Mouse (Mus musculus) intestine, embryonic 16.5 days (tissue): ENCODE results near the gene Cdk2ap2. TPM values are rescaled to one million over a fixed set of nuclear protein-coding genes. Genes with fewer than 3 reads are reported as not detected.
"Not testable (repeated sequence)": the region's sequence is repeated elsewhere in the genome, so short reads cannot be mapped to it uniquely, and the experiment has no call there.

Experiments
- ATAC-seq: fragments of 200-750 bp; cut with Nextera tagmentation; 2 replicates; pipeline ENCODE4 v1.8.0; 2017; ENCODE audit warnings: moderate TSS enrichment, moderate library complexity
- H3K27ac ChIP-seq: fragments of 300-500 bp; sonication (generic); 2 replicates; pipeline ENCODE4 v1.5.1; 2014; ENCODE audit warnings: mild to moderate bottlenecking, low read length
- H3K27me3 ChIP-seq: fragments of 300-500 bp; sonication (generic); replicated peaks from 2 replicates; pipeline ENCODE4 v1.6.1; 2014; ENCODE audit warnings: low read length, control low read depth, mixed read lengths; ENCODE audit not compliant: control insufficient read depth, insufficient read depth
- H3K36me3 ChIP-seq: fragments of 300-500 bp; sonication (generic); 2 replicates; pipeline ENCODE4 v1.6.1; 2014; ENCODE audit warnings: low read length, control low read depth; ENCODE audit not compliant: control insufficient read depth, insufficient read depth
- H3K4me1 ChIP-seq: fragments of 300-500 bp; sonication (generic); 2 replicates; pipeline ENCODE4 v1.6.1; 2014; ENCODE audit warnings: low read length, control low read depth, mixed read lengths; ENCODE audit not compliant: control insufficient read depth, insufficient read depth
- H3K4me2 ChIP-seq: fragments of 300-500 bp; sonication (generic); 2 replicates; pipeline ENCODE4 v1.6.1; 2014; ENCODE audit warnings: low read depth, low read length, control low read depth
- H3K4me3 ChIP-seq: fragments of 300-500 bp; sonication (generic); 2 replicates; pipeline ENCODE4 v1.5.1; 2014; ENCODE audit warnings: mild to moderate bottlenecking, low read length
- H3K9ac ChIP-seq: fragments of 300-500 bp; sonication (generic); 2 replicates; pipeline ENCODE4 v1.6.1; 2014; ENCODE audit warnings: low read depth, low read length
- H3K9me3 ChIP-seq: fragments of 300-500 bp; sonication (generic); 2 replicates; pipeline ENCODE4 v1.6.1; 2016; ENCODE audit warnings: low read length, control low read depth; ENCODE audit not compliant: control insufficient read depth
- WGBS: fragments of 180-500 bp; shearing (Covaris S2); extraction: QIAGEN DNeasy Blood & Tissue Kit; methylation state at CpG from one replicate; pipeline ENCODE4 v1.1.7; 2014; 5-methylcytosine and 5-hydroxymethylcytosine counted together
- polyA plus RNA-seq: library from polyadenylated mRNA; unstranded; fragments of >200 nt; fragmentation: Nextera tagmentation; extraction: Ambion mirVana; gene quantifications from 2 replicates; pipeline ENCODE4 v1.2.1, GENCODE M21; 2015

Gene Cdk2ap2
- polyA plus RNA-seq, 1 experiment from 2014 or later: 159 TPM

GRCm38 (mm10) chr19:4115144-4115543 is 18.2 kb downstream of the Cdk2ap2 start:
- Histone ChIP-seq H3K9me3 (no peaks in the 10 kb centered on the region), H3K4me2 (no peak overlapping the region), H3K36me3 (peaks cover 21% of the 10 kb centered on the region), H3K27ac (no peak overlapping the region), H3K4me1 (peaks cover 23% of the 10 kb centered on the region), H3K9ac (no peak overlapping the region), H3K27me3 (no peaks in the 10 kb centered on the region), H3K4me3 (no peak overlapping the region)
- WGBS: 95% methylated on average over 10 of the region's 10 CpGs
- no peak for ATAC-seq

- H3K27me3 ChIP-seq: no peaks in the 10 kb centered on the region
- no peaks in the 10 kb centered on the region for H3K9me3 ChIP-seq
- peaks cover 21% of the 10 kb centered on the region for H3K36me3 ChIP-seq
- H3K4me3 ChIP-seq: no peak overlapping the region
- H3K9ac ChIP-seq: no peak overlapping the region
- WGBS: 87% methylated on average over 11 of the region's 11 CpGs
- H3K4me1 ChIP-seq: peaks cover 29% of the 10 kb centered on the region
- no peak for ATAC-seq
- no peak overlapping the region for H3K4me2 ChIP-seq
- H3K27ac ChIP-seq: no peak overlapping the region
Observed at GRCm38 (mm10) chr19:4115816-4116215, 18.8 kb downstream of the Cdk2ap2 start.

GRCm38 (mm10) chr19:4117006-4117405 is 20.0 kb downstream of the Cdk2ap2 start:
- Histone ChIP-seq H3K9ac (no peak overlapping the region), H3K4me2 (no peak overlapping the region), H3K27me3 (no peaks in the 10 kb centered on the region), H3K27ac (no peak overlapping the region), H3K9me3 (no peaks in the 10 kb centered on the region), H3K36me3 (peaks cover 21% of the 10 kb centered on the region), H3K4me1 (peaks cover 32% of the 10 kb centered on the region), H3K4me3 (no peak overlapping the region)
- WGBS: 95% methylated on average over 7 of the region's 7 CpGs
- no peak for ATAC-seq

GRCm38 (mm10) chr19:4118350-4118749 is 21.4 kb downstream of the Cdk2ap2 start:
- ATAC-seq: no peak
- Histone ChIP-seq H3K9ac (no peak overlapping the region), H3K4me1 (peaks cover 25% of the 10 kb centered on the region), H3K4me2 (no peak overlapping the region), H3K4me3 (no peak overlapping the region), H3K27ac (no peak overlapping the region), H3K36me3 (peaks cover 21% of the 10 kb centered on the region), H3K9me3 (no peaks in the 10 kb centered on the region), H3K27me3 (no peaks in the 10 kb centered on the region)
- 93% methylated on average over 2 of the region's 2 CpGs for WGBS

GRCm38 (mm10) chr19:4119716-4120487 is 22.9 kb downstream of the Cdk2ap2 start:
- 80% methylated on average over 6 of the region's 6 CpGs for WGBS
- Histone ChIP-seq H3K9me3 (no peaks in the 10 kb centered on the region), H3K4me2 (no peak overlapping the region), H3K9ac (no peak overlapping the region), H3K27ac (no peak overlapping the region), H3K4me3 (no peak overlapping the region), H3K4me1 (peaks cover 13% of the 10 kb centered on the region), H3K27me3 (no peaks in the 10 kb centered on the region), H3K36me3 (peaks cover 17% of the 10 kb centered on the region)
- ATAC-seq: no peak

- H3K4me2 ChIP-seq: peak overlapping the region; percentile 60
- H3K27me3 ChIP-seq: no peaks in the 10 kb centered on the region
- H3K4me1 ChIP-seq: peaks cover 13% of the 10 kb centered on the region
- no peak for ATAC-seq
- WGBS: 91% methylated on average over 2 of the region's 2 CpGs
- no peaks in the 10 kb centered on the region for H3K9me3 ChIP-seq
- no peak overlapping the region for H3K9ac ChIP-seq
- H3K4me3 ChIP-seq: peak overlapping the region; percentile 55
- H3K36me3 ChIP-seq: peaks cover 12% of the 10 kb centered on the region
- H3K27ac ChIP-seq: no peak overlapping the region
Observed at GRCm38 (mm10) chr19:4120496-4120895, 23.5 kb downstream of the Cdk2ap2 start.

- peak; percentile 75 for ATAC-seq
- H3K9me3 ChIP-seq: no peaks in the 10 kb centered on the region
- peak overlapping the region; percentile 55 for H3K4me3 ChIP-seq
- peaks cover 13% of the 10 kb centered on the region for H3K4me1 ChIP-seq
- peak overlapping the region; percentile 67 for H3K9ac ChIP-seq
- no peaks in the 10 kb centered on the region for H3K27me3 ChIP-seq
- H3K27ac ChIP-seq: peak overlapping the region; percentile 76
- H3K4me2 ChIP-seq: peak overlapping the region; percentile 60
- WGBS: 2% methylated on average over 38 of the region's 38 CpGs
- 0 out of 2 replicates have a peak, but pooled peaks cover 7% of the 10 kb centered on the region for H3K36me3 ChIP-seq
Observed at GRCm38 (mm10) chr19:4121097-4121805, 24.3 kb downstream of the Cdk2ap2 start.

GRCm38 (mm10) chr19:4121896-4122295 is 24.9 kb downstream of the Cdk2ap2 start:
- H3K9me3 ChIP-seq, H3K9ac ChIP-seq, H3K36me3 ChIP-seq, H3K27me3 ChIP-seq, H3K4me3 ChIP-seq, ATAC-seq, H3K4me2 ChIP-seq, H3K27ac ChIP-seq: not testable (repeated sequence)
- peaks cover 19% of the 10 kb centered on the region for H3K4me1 ChIP-seq
- 56% methylated on average over 6 of the region's 6 CpGs for WGBS

- ATAC-seq: no peak
- Histone ChIP-seq H3K4me2 (no peak overlapping the region), H3K4me3 (no peak overlapping the region), H3K9ac (no peak overlapping the region), H3K27me3 (no peaks in the 10 kb centered on the region), H3K27ac (no peak overlapping the region), H3K9me3 (no peaks in the 10 kb centered on the region), H3K4me1 (peaks cover 21% of the 10 kb centered on the region), H3K36me3 (0 out of 2 replicates have a peak, but pooled peaks cover 2% of the 10 kb centered on the region)
- WGBS: 83% methylated on average over 7 of the region's 7 CpGs
Observed at GRCm38 (mm10) chr19:4122411-4123370, 25.7 kb downstream of the Cdk2ap2 start.
